Mouse (Mus musculus) adipose tissue, adult 10 weeks (tissue): ENCODE data around the gene Vmn1r81. TPM values are rescaled to one million over a fixed set of nuclear protein-coding genes. Genes with fewer than 3 reads are reported as not detected.

Experiments used
- polyA plus RNA-seq: library from polyadenylated mRNA; stranded (reverse); fragments of 350-450 nt; fragmentation: Illumina TruSeq; extraction: RNeasy Lipid Tissue Mini Kit (QIAGEN cat#74804); gene quantifications from one replicate; pipeline ENCODE4 v1.2.3, GENCODE M21; 2014; ENCODE audit warnings: low read depth, low replicate concordance

The Vmn1r81 gene
- polyA plus RNA-seq = not detected

DNA sequence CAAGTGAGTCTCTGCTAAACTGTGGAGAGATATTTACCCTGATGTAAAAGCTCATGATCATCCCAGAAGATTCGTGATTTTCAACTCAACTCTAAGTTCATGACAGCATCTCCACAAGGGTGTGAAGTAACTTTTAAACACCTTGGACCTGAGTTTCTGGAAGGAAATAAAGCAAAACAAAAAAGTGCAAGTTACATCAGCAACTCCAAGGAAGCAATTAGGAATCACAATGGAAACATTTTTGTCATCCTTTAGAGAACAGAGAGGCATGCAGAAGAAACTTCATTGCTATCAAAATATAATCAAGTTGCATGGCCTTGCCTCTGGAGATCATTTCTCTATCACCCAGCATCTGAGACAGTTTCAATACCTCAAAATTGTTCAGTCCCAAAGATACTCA lies at the start of gene Vmn1r81:
Vmn1r81 (minus strand) TSS at position 101 of the 400 bp plus-strand sequence.

GRCm38 (mm10) chr7:12300130-12300529 lies 32.1 kb upstream of the Vmn1r81 start, which contains the start of gene Vmn1r82:
Gene Vmn1r82, plus strand, starts transcription at chr7:12300430.

Other genes starting within 250 kb of the Vmn1r81 start
- gene Vmn1r77, start 231.5 kb downstream of the Vmn1r81 start, polyA plus RNA-seq = not detected
- not detected for gene Vmn1r78, start 118.0 kb downstream of the Vmn1r81 start, polyA plus RNA-seq
- gene Vmn1r79, start 97.0 kb downstream of the Vmn1r81 start, polyA plus RNA-seq = not detected
- gene Vmn1r80, start 79.0 kb downstream of the Vmn1r81 start, polyA plus RNA-seq = not detected
- not detected for gene Vmn1r82, start 32.2 kb upstream of the Vmn1r81 start, polyA plus RNA-seq
- not detected for gene Vmn1r83, start 61.2 kb upstream of the Vmn1r81 start, polyA plus RNA-seq
- gene Vmn1r84, start 101.0 kb upstream of the Vmn1r81 start, polyA plus RNA-seq = not detected
- 1.8 TPM for gene Zfp551, start 154.5 kb upstream of the Vmn1r81 start, polyA plus RNA-seq
- gene Zfp606, start 210.0 kb upstream of the Vmn1r81 start, polyA plus RNA-seq = 7.8 TPM
- gene 2900092C05Rik, start 244.2 kb upstream of the Vmn1r81 start, polyA plus RNA-seq = 1.0 TPM